Mouse (Mus musculus): ENCODE data around the gene Fras1.

- TF ChIP-seq CTCF (IDR thresholded peaks at IDR 0.05; ENCODE audit: low read depth, low read length) (no peak), POLR2A (IDR thresholded peaks at IDR 0.05; ENCODE audit: borderline replicate concordance, low read depth, low read length) (no peak)
Observed at GRCm38 (mm10) chr5:96462197-96462596, 88.4 kb downstream of the Fras1 start.
